Mouse (Mus musculus) cerebellum, adult 9-11 months (tissue): ENCODE measurements around the gene Zfp512b.
A peak's percentile ranks its signal among the peaks of the same experiment; 100 is the strongest.

Experiments
- DNase-seq: peaks from one replicate; pipeline ENCODE4 v3.0.0; 2022

The Zfp512b gene

GRCm38 (mm10) chr2:181589011-181589731 is 3.4 kb downstream of the Zfp512b start:
- peak; percentile 59 for DNase-seq

GRCm38 (mm10) chr2:181588229-181588780 is 4.3 kb downstream of the Zfp512b start:
- no peak for DNase-seq

GRCm38 (mm10) chr2:181587796-181588195 is 4.8 kb downstream of the Zfp512b start:
- DNase-seq = no peak

GRCm38 (mm10) chr2:181586124-181586523 is 6.5 kb downstream of the Zfp512b start:
- DNase-seq = no peak

GRCm38 (mm10) chr2:181585506-181585905 is 7.1 kb downstream of the Zfp512b start:
- DNase-seq = no peak

- DNase-seq = no peak
Measured at GRCm38 (mm10) chr2:181584411-181584942, 8.1 kb downstream of the Zfp512b start, which contains the start of gene Uckl1. Gene Uckl1, minus strand, starts transcription at chr2:181584892.

GRCm38 (mm10) chr2:181583460-181584257 is 8.9 kb downstream of the Zfp512b start:
- DNase-seq = no peak

- DNase-seq = no peak
Measured at GRCm38 (mm10) chr2:181582939-181583338, 9.7 kb downstream of the Zfp512b start.

GRCm38 (mm10) chr2:181582358-181582757 is 10.2 kb downstream of the Zfp512b start:
- peak; percentile 61 for DNase-seq

GRCm38 (mm10) chr2:181581402-181582120 is 11.0 kb downstream of the Zfp512b start:
- peak; percentile 89 for DNase-seq

- DNase-seq = peak; percentile 89
Measured at GRCm38 (mm10) chr2:181581016-181581401, 11.6 kb downstream of the Zfp512b start.

GRCm38 (mm10) chr2:181580131-181580772 is 12.4 kb downstream of the Zfp512b start:
- no peak for DNase-seq

GRCm38 (mm10) chr2:181579681-181580080 is 12.9 kb downstream of the Zfp512b start:
- no peak for DNase-seq

GRCm38 (mm10) chr2:181578790-181579618 is 13.6 kb downstream of the Zfp512b start:
- peak; percentile 48 for DNase-seq

GRCm38 (mm10) chr2:181577981-181578581 is 14.5 kb downstream of the Zfp512b start:
- peak; percentile 81 for DNase-seq

GRCm38 (mm10) chr2:181577126-181577525 is 15.5 kb downstream of the Zfp512b start:
- no peak for DNase-seq

- DNase-seq = no peak
Measured at GRCm38 (mm10) chr2:181576613-181577012, 16.0 kb downstream of the Zfp512b start.

GRCm38 (mm10) chr2:181574921-181575545 is 17.6 kb downstream of the Zfp512b start:
- peak; percentile 38 for DNase-seq

- DNase-seq = peak; percentile 36
Measured at GRCm38 (mm10) chr2:181573961-181574360, 18.6 kb downstream of the Zfp512b start.
